Mouse (Mus musculus) myocyte (in vitro differentiated cells): Measurements from ENCODE around the gene Aqp5. TPM values are rescaled to one million over a fixed set of nuclear protein-coding genes. Genes with fewer than 3 reads are reported as not detected.

Experiments used
- H3K27me3 ChIP-seq: one replicate; pipeline ENCODE4 v1.6.1; 2011; ENCODE audit not compliant: control insufficient read depth, insufficient read depth, insufficient read length
- H3K36me3 ChIP-seq: one replicate; pipeline ENCODE4 v1.6.1; 2011; ENCODE audit not compliant: control insufficient read depth, insufficient read depth
- H3K4me2 ChIP-seq: one replicate; pipeline ENCODE4 v1.6.1; 2011; ENCODE audit warnings: low read depth, control low read depth
- H3K4me3 ChIP-seq: one replicate; pipeline ENCODE4 v1.5.1; 2011; ENCODE audit warnings: mild to moderate bottlenecking, control low read depth, moderate library complexity
- H3K79me2 ChIP-seq: one replicate; pipeline ENCODE4 v1.6.1; 2011; ENCODE audit not compliant: control insufficient read depth, insufficient read depth
- H3ac ChIP-seq: one replicate; pipeline ENCODE4 v1.6.1; 2011; ENCODE audit not compliant: control insufficient read depth, insufficient read length
- CEBPB ChIP-seq: IDR thresholded peaks from 2 replicates; pipeline ENCODE4 v1.6.1; 2011; ENCODE audit warnings: mild to moderate bottlenecking, moderate library complexity; ENCODE audit not compliant: poor library complexity, insufficient read depth, severe bottlenecking
- E2F4 ChIP-seq: IDR thresholded peaks from one replicate; pipeline ENCODE4 v1.6.1; 2011; ENCODE audit warnings: mild to moderate bottlenecking, control low read depth, moderate library complexity; ENCODE audit not compliant: insufficient read depth
- MAX ChIP-seq: IDR thresholded peaks from one replicate; pipeline ENCODE4 v1.6.1; 2011; ENCODE audit warnings: low read depth, mild to moderate bottlenecking, control low read depth
- MYOD1 ChIP-seq, 3 experiments: IDR thresholded peaks; one replicate each; pipeline ENCODE4 v1.6.1; 2011; ENCODE audit warnings: control low read depth in 2 of 3, low read depth in 2 of 3, mild to moderate bottlenecking in 2 of 3, moderate library complexity in 1 of 3; ENCODE audit not compliant: insufficient read length in 2 of 3, control insufficient read depth in 1 of 3
- MYOG ChIP-seq, 3 experiments: IDR thresholded peaks; one replicate each; pipeline ENCODE4 v1.6.1; 2011; ENCODE audit warnings: control low read depth in 2 of 3, low read depth in 2 of 3, mild to moderate bottlenecking in 2 of 3; ENCODE audit not compliant: insufficient read length in 2 of 3, control insufficient read depth in 1 of 3, insufficient read depth in 1 of 3
- POLR2A ChIP-seq: IDR thresholded peaks from one replicate; pipeline ENCODE4 v1.6.1; 2011; ENCODE audit warnings: low read depth, mild to moderate bottlenecking, control low read depth, moderate library complexity; ENCODE audit not compliant: insufficient read length
- POLR2AphosphoS2 ChIP-seq: IDR thresholded peaks from one replicate; pipeline ENCODE4 v1.6.1; 2011; ENCODE audit warnings: low read depth, control low read depth; ENCODE audit not compliant: insufficient read length
- REST ChIP-seq: IDR thresholded peaks from one replicate; pipeline ENCODE4 v1.6.1; 2011; ENCODE audit warnings: mild to moderate bottlenecking, control low read depth, moderate library complexity; ENCODE audit not compliant: insufficient read depth, insufficient read length
- SRF ChIP-seq: IDR thresholded peaks from one replicate; pipeline ENCODE4 v1.6.1; 2011; ENCODE audit warnings: low read depth; ENCODE audit not compliant: control insufficient read depth, insufficient read length
- TCF12 ChIP-seq: IDR thresholded peaks from one replicate; pipeline ENCODE4 v1.6.1; 2011; ENCODE audit warnings: mild to moderate bottlenecking, control low read depth; ENCODE audit not compliant: poor library complexity, insufficient read depth, severe bottlenecking
- TCF3 ChIP-seq: IDR thresholded peaks from one replicate; pipeline ENCODE4 v1.6.1; 2011; ENCODE audit warnings: low read depth, control low read depth; ENCODE audit not compliant: insufficient read length
- USF1 ChIP-seq: IDR thresholded peaks from one replicate; pipeline ENCODE4 v1.6.1; 2011; ENCODE audit warnings: low read depth, mild to moderate bottlenecking, control low read depth, moderate library complexity
- polyA plus RNA-seq: library from polyadenylated mRNA; unstranded; fragments of >200 nt; fragmentation: generic; extraction: Trizol; gene quantifications from one replicate; pipeline ENCODE4 v1.2.1, GENCODE M21; 2012; ENCODE audit warnings: missing spikeins

Gene Aqp5
- polyA plus RNA-seq, 1 experiment: 109 TPM

DNA sequence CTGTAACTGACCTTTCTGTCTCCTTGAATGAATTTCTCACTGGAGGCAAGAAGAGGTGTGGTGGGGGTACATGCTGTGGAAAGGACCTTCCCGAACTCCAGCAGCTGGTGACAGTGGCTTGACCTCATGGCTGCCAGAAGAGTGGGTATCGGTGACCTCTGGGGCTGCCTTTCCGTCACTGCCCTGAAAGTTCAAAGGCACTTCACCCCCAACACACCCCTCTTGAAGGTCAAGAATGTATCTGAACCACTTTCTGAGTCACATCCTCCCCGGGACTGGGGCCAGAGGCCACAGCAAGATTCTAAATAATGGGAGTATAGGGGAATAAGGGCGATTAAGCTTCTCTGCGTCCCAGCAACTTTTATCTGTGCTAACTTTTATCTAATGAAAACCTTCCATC lies 4.8 kb upstream of the Aqp5 start:
- Histone ChIP-seq H3K4me3 (peak overlapping the region; percentile 3), H3K4me2 (peak overlapping the region; percentile 70), H3ac (no peak overlapping the region), H3K36me3 (no peaks in the 10 kb centered on the region), H3K27me3 (no peaks in the 10 kb centered on the region), H3K79me2 (no peaks in the 10 kb centered on the region)
- TF ChIP-seq MYOD1 (IDR thresholded peaks at IDR 0.05; ENCODE audit: control insufficient read depth in 1 of 3, insufficient read length in 2 of 3, low read depth in 2 of 3) (peak in 1 of 3 experiments; percentile 44), E2F4 (no peak), MYOG (IDR thresholded peaks at IDR 0.05; ENCODE audit: control insufficient read depth in 1 of 3, insufficient read depth in 1 of 3, insufficient read length in 2 of 3, low read depth in 2 of 3) (peak in 1 of 3 experiments; percentile 16), CEBPB (no peak)

DNA sequence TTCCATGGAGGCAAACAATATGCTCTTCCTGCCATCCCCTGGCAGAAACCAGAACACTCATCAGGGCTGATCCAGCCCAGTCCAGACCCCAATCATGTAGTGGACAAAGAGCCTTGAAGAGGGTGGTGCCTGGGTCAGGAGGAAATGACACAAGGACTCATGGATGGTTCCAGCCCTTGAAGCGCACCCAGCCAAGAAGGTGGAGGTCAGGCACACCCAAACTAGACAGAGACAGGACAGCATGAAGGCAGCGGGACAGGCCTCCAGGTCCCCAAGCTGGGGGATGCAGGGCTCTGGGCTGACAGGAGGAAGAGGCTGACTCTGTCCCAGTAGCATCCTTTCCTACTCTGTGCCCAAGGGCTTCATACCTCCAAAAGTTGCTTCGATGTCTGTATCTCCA lies 4.1 kb upstream of the Aqp5 start:
- Histone ChIP-seq H3K79me2 (no peaks in the 10 kb centered on the region), H3K4me2 (peak overlapping the region; percentile 70), H3K27me3 (no peaks in the 10 kb centered on the region), H3ac (no peak overlapping the region), H3K4me3 (no peak overlapping the region), H3K36me3 (no peaks in the 10 kb centered on the region)
- TF ChIP-seq TCF3: no peak

DNA sequence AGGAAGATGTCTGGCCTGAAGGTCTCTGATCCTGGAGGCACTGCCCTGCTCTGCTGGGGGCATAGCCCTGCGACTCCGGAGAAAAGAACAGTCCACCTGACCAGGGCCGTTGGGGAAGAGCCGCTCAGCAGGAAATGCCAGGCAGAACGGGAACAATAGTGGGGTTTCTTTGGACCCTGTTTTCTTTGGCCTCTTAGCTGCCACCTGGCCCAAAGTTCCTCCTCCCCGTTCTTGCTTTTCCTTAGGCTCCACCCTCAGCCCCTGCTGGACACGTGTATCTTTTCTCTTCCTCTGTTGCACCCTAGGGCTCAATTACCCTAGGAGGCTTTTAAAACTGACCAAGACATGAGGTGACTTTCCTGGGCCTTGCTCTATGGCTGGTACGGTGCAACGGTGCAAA lies 1.3 kb upstream of the Aqp5 start:
- TF ChIP-seq TCF3: no peak
- TF ChIP-seq REST: no peak
- TF ChIP-seq USF1: no peak
- TF ChIP-seq MYOG (IDR thresholded peaks at IDR 0.05; ENCODE audit: control insufficient read depth in 1 of 3, insufficient read depth in 1 of 3, insufficient read length in 2 of 3, low read depth in 2 of 3): no peak
- H3K4me2 ChIP-seq: peak overlapping the region; percentile 66
- peak overlapping the region; percentile 29 for H3K4me3 ChIP-seq
- H3K79me2 ChIP-seq: no peaks in the 10 kb centered on the region
- no peaks in the 10 kb centered on the region for H3K27me3 ChIP-seq
- no peak overlapping the region for H3ac ChIP-seq
- no peaks in the 10 kb centered on the region for H3K36me3 ChIP-seq

DNA sequence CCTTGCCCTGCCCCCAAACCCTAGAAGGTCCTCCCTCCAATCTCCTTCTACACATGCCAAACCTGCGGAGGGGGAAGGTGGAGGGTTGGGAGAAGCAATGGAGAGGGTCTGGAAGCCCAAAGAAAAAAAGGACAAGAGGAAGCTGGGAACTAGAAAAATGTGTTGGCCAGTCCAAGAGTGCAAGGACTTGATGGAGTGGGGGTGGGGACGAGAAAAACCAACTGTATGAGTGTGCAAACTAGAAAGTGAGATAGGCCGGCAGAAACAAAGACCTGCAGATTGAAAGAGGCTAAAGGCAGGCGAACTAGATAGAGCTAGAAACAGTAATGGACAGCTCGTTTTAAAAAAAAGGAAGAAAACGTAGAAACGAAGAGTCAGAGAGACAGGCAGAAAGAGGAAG lies 878 bp upstream of the Aqp5 start:
- peak overlapping the region; percentile 66 for H3K4me2 ChIP-seq
- H3K4me3 ChIP-seq: peak overlapping the region; percentile 29
- no peaks in the 10 kb centered on the region for H3K79me2 ChIP-seq
- no peak overlapping the region for H3ac ChIP-seq
- TF ChIP-seq MYOG (IDR thresholded peaks at IDR 0.05; ENCODE audit: control insufficient read depth in 1 of 3, insufficient read depth in 1 of 3, insufficient read length in 2 of 3, low read depth in 2 of 3): no peak
- no peak for TF ChIP-seq USF1
- no peak for TF ChIP-seq TCF12
- no peak for TF ChIP-seq REST
- no peak for TF ChIP-seq MYOD1 (IDR thresholded peaks at IDR 0.05; ENCODE audit: control insufficient read depth in 1 of 3, insufficient read length in 2 of 3, low read depth in 2 of 3)
- TF ChIP-seq MAX: no peak
- no peak for TF ChIP-seq CEBPB
- no peak for TF ChIP-seq TCF3
- TF ChIP-seq E2F4: no peak
- TF ChIP-seq SRF: no peak
- TF ChIP-seq POLR2AphosphoS2: no peak
- TF ChIP-seq POLR2A: no peak
- no peaks in the 10 kb centered on the region for H3K36me3 ChIP-seq
- H3K27me3 ChIP-seq: no peaks in the 10 kb centered on the region

DNA sequence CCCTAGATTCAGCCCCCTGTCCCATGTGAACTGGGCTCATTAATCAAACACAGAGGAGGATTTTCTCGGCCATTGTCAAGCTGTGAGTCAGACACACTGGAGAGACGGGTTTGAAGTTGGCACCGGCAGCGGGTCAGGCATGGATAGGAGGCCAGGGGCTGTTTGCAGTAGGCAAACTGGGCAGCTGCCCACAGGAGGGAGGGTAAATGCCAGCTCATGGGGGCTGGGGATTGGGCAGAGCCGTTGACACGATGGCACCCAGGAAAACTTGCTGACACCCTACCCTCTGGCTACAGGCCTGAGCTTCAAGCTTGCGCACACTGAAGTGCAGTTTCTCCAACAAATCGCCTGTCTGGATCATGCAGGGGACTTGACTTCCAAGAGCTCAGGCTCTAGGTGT lies 1.6 kb downstream of the Aqp5 start:
- Histone ChIP-seq H3K79me2 (no peaks in the 10 kb centered on the region), H3K4me3 (peak overlapping the region; percentile 29), H3K36me3 (no peaks in the 10 kb centered on the region), H3ac (no peak overlapping the region), H3K27me3 (no peaks in the 10 kb centered on the region), H3K4me2 (peak overlapping the region; percentile 70)
- no peak for TF ChIP-seq TCF3
- peak; percentile 30 for TF ChIP-seq POLR2A
- TF ChIP-seq MYOD1 (IDR thresholded peaks at IDR 0.05; ENCODE audit: control insufficient read depth in 1 of 3, insufficient read length in 2 of 3, low read depth in 2 of 3): peak in 2 of 3 experiments; percentile 45 to 61
- no peak for TF ChIP-seq SRF
- no peak for TF ChIP-seq TCF12
- TF ChIP-seq MYOG (IDR thresholded peaks at IDR 0.05; ENCODE audit: control insufficient read depth in 1 of 3, insufficient read depth in 1 of 3, insufficient read length in 2 of 3, low read depth in 2 of 3): peak in 1 of 3 experiments; percentile 32

DNA sequence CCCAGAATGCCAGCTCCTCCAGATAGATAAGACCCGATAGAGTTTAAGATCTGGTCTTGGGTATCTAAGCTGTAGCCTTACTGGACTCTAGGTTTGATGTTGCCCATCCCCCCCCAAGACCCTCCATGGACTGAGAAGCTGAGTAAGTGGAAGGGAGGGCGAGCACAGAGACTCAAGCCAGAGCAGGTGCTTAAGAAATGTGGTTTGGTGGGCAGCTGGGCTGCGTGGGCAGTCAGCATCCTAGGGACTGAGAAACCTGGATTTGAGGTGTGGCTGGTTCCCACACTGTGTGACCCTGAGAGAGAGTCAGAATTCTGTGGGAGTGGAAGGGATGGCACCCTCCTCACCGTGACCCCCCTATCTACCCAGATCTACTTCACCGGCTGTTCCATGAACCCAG lies 2.3 kb downstream of the Aqp5 start:
- H3ac ChIP-seq: no peak overlapping the region
- peak overlapping the region; percentile 29 for H3K4me3 ChIP-seq
- peak overlapping the region; percentile 70 for H3K4me2 ChIP-seq
- no peaks in the 10 kb centered on the region for H3K27me3 ChIP-seq
- no peaks in the 10 kb centered on the region for H3K36me3 ChIP-seq
- H3K79me2 ChIP-seq: no peaks in the 10 kb centered on the region
- TF ChIP-seq CEBPB (no peak), MYOD1 (IDR thresholded peaks at IDR 0.05; ENCODE audit: control insufficient read depth in 1 of 3, insufficient read length in 2 of 3, low read depth in 2 of 3) (peak in 1 of 3 experiments; percentile 86), POLR2AphosphoS2 (no peak), MYOG (IDR thresholded peaks at IDR 0.05; ENCODE audit: control insufficient read depth in 1 of 3, insufficient read depth in 1 of 3, insufficient read length in 2 of 3, low read depth in 2 of 3) (peak in 2 of 3 experiments; percentile 18 to 70)
